Mouse (Mus musculus): ENCODE measurements at regions not wholly inside any gene's neighbourhood (a gene's known extent, or its start where the extent isn't known, plus 50 kb on each side); places are given as distances from the start of the nearest gene placed in this dataset.
"Not testable (repeated sequence)": the region's sequence is repeated elsewhere in the genome, so short reads cannot be mapped to it uniquely, and the experiment has no call there.

- no peak for DNase-seq
Measured at GRCm38 (mm10) chr6:68977959-68978358, 1442.4 kb upstream of the Tacstd2 start.

DNA sequence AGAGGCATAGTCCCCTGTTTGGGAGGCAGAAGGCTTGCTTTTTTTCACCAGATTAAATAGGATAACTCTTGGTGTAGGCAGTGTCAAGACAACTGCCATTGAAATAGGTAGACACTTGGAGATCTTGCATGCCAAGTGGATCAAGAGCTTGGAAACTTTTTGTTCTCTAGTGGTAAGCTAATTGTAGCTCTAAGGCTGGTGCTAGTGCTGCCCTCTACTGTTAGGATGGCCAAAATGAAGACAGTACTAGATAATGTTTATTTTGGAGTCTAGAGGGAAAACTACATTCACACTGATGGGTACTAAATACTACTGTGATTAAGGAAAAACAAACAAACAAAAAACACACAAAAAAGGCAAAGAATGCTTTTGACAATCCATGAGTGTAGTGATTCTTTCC is 1428.4 kb upstream of the Tacstd2 start:
- DNase-seq = peak in 1 of 2 experiments; percentile 3

DNA sequence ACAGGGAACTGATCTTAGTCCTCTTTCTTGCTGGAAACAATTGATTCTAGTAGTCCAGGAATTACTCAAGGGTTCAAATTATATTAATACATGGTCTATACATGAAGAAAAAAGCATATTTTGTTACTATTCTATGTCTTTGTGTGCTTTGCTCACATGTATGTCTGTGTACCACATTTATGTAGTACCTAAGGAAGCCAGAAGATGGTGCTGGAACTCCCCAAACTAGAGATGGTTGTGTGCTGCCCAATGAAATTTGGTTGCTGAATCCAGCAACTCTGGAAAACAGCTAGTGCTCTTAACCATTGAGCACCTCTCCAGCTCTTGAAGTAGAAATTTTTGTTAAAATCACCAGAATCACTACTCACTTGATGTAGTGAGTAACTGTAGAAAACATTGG is 1402.5 kb upstream of the Tacstd2 start:
- not testable (repeated sequence) for DNase-seq

- DNase-seq = peak in 1 of 2 experiments; percentile 1
Measured at GRCm38 (mm10) chr6:68931860-68932259, 1396.3 kb upstream of the Tacstd2 start.

GRCm38 (mm10) chr6:68915536-68915935 is 1379.9 kb upstream of the Tacstd2 start:
- no peak for DNase-seq

DNA sequence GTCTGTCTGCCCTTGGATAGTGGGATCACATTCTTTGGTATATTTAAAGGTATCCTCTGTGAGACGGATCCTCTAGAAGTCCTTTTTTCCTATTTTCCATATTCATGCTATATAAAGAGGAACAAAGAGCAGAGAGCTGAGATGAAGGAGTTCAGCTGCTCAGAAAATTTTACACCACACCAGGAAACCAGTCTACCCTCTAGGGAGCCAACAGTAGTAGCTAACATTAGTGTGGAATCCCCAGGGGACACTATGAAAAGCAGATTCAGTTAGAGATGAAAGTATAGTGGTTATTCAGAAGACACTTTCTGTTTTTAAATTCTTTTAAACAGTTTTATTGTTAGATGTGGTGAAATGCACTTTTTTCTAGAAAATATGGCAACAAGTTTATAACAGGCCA is 1348.5 kb upstream of the Tacstd2 start:
- DNase-seq = no peak

- DNase-seq = not testable (repeated sequence)
Measured at GRCm38 (mm10) chr6:68852761-68853160, 1317.2 kb upstream of the Tacstd2 start.

- no peak for DNase-seq
Measured at GRCm38 (mm10) chr6:68852286-68852685, 1316.7 kb upstream of the Tacstd2 start.

- no peak for DNase-seq
Measured at GRCm38 (mm10) chr6:68835186-68835585, 1299.6 kb upstream of the Tacstd2 start.

- DNase-seq = no peak
Measured at GRCm38 (mm10) chr6:68834633-68835032, 1299.0 kb upstream of the Tacstd2 start.

- not testable (repeated sequence) for DNase-seq
Measured at GRCm38 (mm10) chr6:68828460-68828859, 1292.9 kb upstream of the Tacstd2 start.

DNA sequence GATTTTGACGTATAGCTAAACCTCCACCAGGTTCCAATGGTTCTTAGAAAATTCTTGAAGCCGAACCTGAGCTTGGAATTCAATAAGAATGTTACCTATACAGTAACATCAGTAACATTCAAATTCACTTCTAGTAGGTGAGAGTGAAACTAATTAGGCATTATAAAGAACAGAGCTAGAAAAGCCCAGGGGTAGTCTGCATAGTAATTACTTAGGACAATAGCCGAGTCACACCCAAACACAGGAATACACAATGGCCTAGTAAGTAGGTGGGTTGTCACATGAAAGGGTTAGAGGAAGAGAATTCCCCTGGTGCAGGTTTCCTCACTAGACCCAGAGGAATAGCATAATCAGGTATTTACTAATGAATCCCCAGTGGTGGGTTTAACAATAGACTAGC is 1277.8 kb upstream of the Tacstd2 start:
- no peak for DNase-seq

DNA sequence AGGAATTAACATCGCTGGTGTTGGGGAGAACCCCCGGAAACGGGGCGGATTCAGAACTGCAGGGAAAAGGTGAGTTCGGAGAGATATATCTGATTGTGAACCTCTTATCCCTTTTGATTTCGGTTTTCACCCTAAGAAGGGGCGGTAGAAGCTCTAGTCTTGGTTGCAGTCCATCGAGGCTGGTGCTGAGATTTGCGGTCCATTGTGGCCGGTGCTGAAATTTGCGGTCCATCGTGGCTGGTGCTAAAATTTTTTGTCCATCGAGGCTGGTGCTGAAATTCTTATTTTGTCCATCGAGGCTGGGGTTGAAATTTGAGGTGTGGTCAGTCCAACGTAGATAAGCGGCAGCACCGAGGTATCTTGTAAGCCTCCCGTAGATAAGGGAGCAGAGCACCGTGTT is 1263.6 kb upstream of the Tacstd2 start:
- not testable (repeated sequence) for DNase-seq

GRCm38 (mm10) chr6:68771507-68771906 is 1235.9 kb upstream of the Tacstd2 start:
- DNase-seq = no peak

DNA sequence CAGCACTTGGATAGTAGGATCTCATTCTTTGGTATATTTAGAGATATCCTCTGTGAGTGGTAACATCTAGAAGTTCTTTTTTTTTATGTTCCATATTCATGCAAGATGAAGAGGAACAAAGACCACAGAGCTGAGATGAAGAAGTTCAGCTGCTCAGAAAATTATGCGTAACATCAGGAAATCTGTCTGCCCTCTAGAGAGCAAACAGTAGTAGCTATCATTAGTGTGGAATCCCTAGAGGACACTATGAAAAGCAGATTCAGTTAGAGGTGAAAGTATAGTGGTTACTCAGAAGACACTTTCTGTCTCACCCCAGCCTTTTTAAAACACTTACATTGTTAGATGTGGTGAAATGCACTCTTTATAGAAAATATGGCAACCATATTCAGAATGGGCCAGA is 1214.9 kb upstream of the Tacstd2 start:
- DNase-seq = no peak

- DNase-seq = no peak
Measured at GRCm38 (mm10) chr6:68749699-68750098, 1214.1 kb upstream of the Tacstd2 start.

GRCm38 (mm10) chr6:68738573-68738972 is 1203.0 kb upstream of the Tacstd2 start:
- no peak for DNase-seq

GRCm38 (mm10) chr6:68736647-68737046 is 1201.1 kb upstream of the Tacstd2 start:
- DNase-seq = no peak

- DNase-seq = no peak
Measured at GRCm38 (mm10) chr6:68736068-68736467, 1200.5 kb upstream of the Tacstd2 start.

GRCm38 (mm10) chr6:68711084-68711483 is 1175.5 kb upstream of the Tacstd2 start:
- not testable (repeated sequence) for DNase-seq

DNA sequence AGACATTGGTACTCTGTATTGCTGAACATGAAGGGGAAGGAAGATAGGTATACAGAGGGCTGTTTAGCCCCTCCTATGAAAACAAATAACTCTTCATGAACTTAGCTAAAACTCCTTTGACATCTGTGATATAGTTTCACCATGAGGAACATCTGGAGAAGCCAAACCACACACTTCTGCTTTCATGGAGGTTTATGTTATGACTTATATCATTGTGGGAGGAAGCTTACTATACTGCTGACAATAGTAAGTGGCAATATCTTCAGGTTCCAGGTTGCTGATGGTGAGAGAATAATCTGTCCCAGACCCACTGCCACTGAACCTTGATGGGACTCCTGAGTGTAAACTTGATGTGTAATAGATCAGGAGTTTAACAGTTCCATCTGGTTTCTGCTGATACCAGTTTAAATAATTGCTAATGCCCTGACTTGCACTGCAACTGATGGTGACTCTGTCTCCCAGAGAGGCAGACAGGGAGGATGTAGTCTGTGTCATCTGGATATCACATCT is 1168.8 kb upstream of the Tacstd2 start:
- DNase-seq = not testable (repeated sequence)

- DNase-seq = not testable (repeated sequence)
Measured at GRCm38 (mm10) chr6:68680792-68681110, 1145.2 kb upstream of the Tacstd2 start.

DNA sequence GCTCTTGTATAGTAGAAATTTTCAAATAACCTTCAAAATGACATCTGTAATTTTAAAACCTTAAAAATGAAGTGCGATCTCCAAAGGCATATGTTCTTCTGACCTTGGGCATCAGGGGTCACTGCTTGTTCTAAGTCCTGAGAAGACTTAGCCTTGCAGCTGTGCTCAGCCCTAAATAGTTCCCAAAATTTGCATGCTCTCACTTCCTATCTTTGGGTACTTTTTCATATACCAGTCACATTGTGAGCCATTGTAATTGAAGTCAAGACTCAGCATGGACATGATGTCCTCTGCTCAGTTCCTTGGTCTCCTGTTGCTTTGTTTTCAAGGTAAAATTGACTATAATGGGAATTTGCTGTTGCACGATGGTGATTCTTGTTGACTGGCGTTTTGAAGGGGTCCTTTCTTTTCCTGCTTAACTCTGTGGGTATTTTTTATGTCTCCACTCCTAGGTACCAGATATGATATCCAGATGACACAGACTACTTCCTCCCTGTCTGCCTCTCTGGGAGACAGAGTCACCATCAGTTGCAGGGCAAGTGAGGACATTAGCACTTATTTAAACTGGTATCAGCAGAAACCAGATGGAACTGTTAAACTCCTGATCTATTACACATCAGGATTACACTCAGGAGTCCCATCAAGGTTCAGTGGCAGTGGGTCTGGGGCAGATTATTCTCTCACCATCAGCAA is 1144.6 kb upstream of the Tacstd2 start:
- no peak for DNase-seq

DNA sequence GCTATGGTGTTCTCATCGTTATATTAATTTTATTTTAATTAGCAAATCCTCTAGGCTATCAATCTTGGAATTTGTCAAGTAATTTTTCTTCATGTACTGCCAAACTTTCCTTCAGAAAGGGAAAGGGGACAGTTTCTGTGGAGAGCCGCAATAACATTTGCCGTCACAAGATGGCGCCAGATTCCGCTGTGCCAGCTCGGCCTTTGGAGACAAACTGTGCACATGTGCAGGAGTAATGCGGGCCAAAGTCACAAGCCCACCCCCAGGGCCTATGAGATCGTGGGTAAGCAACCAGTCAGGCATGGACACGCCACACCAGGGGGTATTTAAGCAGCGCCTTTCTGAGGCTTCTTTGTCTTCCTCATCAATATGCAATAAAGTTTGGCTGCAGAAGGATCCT is 1132.8 kb upstream of the Tacstd2 start:
- DNase-seq = peak in 1 of 2 experiments; percentile 49

DNA sequence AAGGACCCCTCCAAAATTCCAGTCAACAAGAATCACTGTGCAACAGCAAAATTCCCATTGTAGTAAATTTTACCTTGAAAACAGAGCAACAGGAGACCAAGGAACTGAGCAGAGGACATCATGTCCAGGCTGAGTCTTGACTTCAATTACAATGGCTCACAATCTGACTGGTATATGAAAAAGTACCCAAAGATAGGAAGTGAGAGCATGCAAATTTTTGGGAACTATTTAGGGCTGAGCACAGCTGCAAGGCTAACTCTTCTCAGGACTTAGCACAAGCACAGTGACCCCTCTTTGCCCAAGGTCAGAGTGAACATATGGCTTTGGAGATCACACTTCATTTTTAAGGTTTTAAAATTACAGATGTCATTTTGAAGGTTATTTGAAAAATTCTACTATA is 1096.7 kb upstream of the Tacstd2 start:
- not testable (repeated sequence) for DNase-seq

Measured in kidney, postnatal 36 days (tissue).